Mouse (Mus musculus) limb, embryonic 10.5 days (tissue): ENCODE measurements around the gene Ttll4. TPM values are rescaled to one million over a fixed set of nuclear protein-coding genes. Genes with fewer than 3 reads are reported as not detected.

Source experiments
- DNase-seq: peaks from one replicate; pipeline ENCODE4 v3.0.0-alpha.2; 2017; ENCODE audit warnings: low spot score
- H3K27ac ChIP-seq: fragments of 300-500 bp; sonication (generic); 2 replicates; pipeline ENCODE4 v1.5.1; 2016; ENCODE audit warnings: mild to moderate bottlenecking
- H3K27me3 ChIP-seq: fragments of 300-500 bp; sonication (generic); 2 replicates; pipeline ENCODE4 v1.6.1; 2016; ENCODE audit warnings: low read depth, mild to moderate bottlenecking; ENCODE audit not compliant: poor library complexity, severe bottlenecking
- H3K36me3 ChIP-seq: fragments of 300-500 bp; sonication (generic); 2 replicates; pipeline ENCODE4 v1.6.1; 2016; ENCODE audit warnings: mild to moderate bottlenecking, moderate library complexity
- H3K4me1 ChIP-seq: fragments of 300-500 bp; sonication (generic); 2 replicates; pipeline ENCODE4 v1.6.1; 2016
- H3K4me3 ChIP-seq: fragments of 300-500 bp; sonication (generic); 2 replicates; pipeline ENCODE4 v1.5.1; 2016; ENCODE audit warnings: mild to moderate bottlenecking, moderate library complexity
- H3K9me3 ChIP-seq: fragments of 300-500 bp; sonication (generic); replicated peaks from 2 replicates; pipeline ENCODE4 v1.6.1; 2016; ENCODE audit warnings: mild to moderate bottlenecking
- WGBS: fragments of 180-500 bp; shearing (Covaris S2); methylation state at CpG from one replicate; pipeline ENCODE4 v1.1.7; 2016; 5-methylcytosine and 5-hydroxymethylcytosine counted together
- polyA plus RNA-seq: library from polyadenylated mRNA; unstranded; fragments of >200 nt; fragmentation: Nextera tagmentation; extraction: Ambion mirVana; gene quantifications from 2 replicates; pipeline ENCODE4 v1.2.1, GENCODE M21; 2016

The Ttll4 gene
- polyA plus RNA-seq, 1 experiment from 2014 or later, result 52.0 TPM

DNA sequence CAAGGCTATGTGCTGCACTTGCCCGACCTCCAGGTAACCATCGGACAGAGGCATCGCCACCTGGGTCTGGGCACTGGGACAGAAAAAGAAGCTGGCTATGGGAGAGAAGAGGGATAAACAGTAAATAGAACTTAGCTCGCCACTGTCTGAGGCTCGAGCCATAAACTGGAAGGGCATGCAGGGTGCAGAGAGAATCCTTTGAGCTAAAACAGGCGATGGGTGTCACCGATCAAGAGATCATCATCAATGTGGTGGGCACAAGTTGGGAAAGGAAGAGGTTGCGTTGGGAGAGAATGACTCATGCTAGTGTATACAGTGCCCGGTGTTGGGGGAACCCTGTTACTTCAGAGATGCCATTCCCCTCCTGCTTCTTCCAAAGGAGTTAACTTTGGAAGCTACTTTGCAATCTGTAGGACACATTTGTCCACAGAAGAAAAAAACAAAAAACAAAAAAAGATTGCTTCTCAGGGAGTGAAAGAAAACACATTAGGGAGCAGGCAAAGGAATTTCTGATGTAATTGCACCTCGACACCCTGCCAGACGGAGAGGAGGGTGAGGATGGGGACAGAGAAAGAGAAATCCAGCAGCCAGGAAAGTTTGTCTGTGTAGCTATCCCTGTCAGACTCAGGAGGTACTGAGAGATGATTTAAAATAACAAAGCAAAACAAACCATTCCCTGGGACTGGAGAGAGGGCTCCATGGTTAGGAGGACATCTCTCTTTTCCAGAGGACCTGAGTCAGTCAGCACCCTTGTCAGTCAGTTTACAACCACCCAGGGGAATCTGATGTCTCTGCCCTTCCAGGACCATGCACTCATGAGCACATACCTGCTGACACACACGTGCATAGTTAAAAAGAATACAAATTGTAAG is 52.5 kb downstream of the Ttll4 start:
- no peaks in the 10 kb centered on the region for H3K9me3 ChIP-seq
- 0 out of 2 replicates have a peak, but pooled peaks cover 1% of the 10 kb centered on the region for H3K36me3 ChIP-seq
- 23% methylated on average over 12 of the region's 12 CpGs for WGBS
- peak overlapping the region; percentile 91 for H3K27ac ChIP-seq
- peak overlapping the region; percentile 64 for H3K4me3 ChIP-seq
- no peak for DNase-seq
- peaks cover 49% of the 10 kb centered on the region for H3K4me1 ChIP-seq
- H3K27me3 ChIP-seq, result no peaks in the 10 kb centered on the region

DNA sequence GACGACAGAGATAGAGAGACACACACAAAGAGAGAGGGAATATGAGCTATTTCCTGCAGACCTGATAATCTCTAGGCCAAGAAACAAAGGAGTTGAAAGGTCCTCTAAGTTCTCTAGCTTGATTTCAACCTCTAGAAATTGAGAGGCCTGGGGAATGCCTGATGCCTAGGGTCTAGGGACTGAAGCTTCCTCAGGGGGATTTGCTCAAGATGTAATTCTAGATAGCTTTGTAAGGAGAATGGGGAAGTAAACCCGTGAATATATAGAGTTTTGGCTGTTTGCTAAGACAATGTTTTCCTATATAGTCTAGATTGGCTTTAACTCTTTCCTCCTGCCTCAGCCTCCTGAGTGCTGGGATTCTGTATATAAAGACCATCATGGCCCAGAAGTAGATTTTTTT is 53.4 kb downstream of the Ttll4 start:
- 43% methylated on average over 2 of the region's 2 CpGs for WGBS
- Histone ChIP-seq H3K4me1 (peaks cover 51% of the 10 kb centered on the region), H3K9me3 (no peaks in the 10 kb centered on the region), H3K36me3 (0 out of 2 replicates have a peak, but pooled peaks cover 2% of the 10 kb centered on the region), H3K27me3 (no peaks in the 10 kb centered on the region), H3K4me3 (peak overlapping the region; percentile 64), H3K27ac (peak overlapping the region; percentile 91)
- no peak for DNase-seq

- H3K27me3 ChIP-seq, result no peaks in the 10 kb centered on the region
- 15% methylated on average over 5 of the region's 5 CpGs for WGBS
- 0 out of 2 replicates have a peak, but pooled peaks cover 2% of the 10 kb centered on the region for H3K36me3 ChIP-seq
- DNase-seq, result peak; percentile 79
- no peaks in the 10 kb centered on the region for H3K9me3 ChIP-seq
- peak overlapping the region; percentile 64 for H3K4me3 ChIP-seq
- H3K27ac ChIP-seq, result peak overlapping the region; percentile 91
- H3K4me1 ChIP-seq, result peaks cover 51% of the 10 kb centered on the region
These were observed 53.9 kb downstream of the Ttll4 start for GRCm38 (mm10) chr1:74715468-74715867.

DNA sequence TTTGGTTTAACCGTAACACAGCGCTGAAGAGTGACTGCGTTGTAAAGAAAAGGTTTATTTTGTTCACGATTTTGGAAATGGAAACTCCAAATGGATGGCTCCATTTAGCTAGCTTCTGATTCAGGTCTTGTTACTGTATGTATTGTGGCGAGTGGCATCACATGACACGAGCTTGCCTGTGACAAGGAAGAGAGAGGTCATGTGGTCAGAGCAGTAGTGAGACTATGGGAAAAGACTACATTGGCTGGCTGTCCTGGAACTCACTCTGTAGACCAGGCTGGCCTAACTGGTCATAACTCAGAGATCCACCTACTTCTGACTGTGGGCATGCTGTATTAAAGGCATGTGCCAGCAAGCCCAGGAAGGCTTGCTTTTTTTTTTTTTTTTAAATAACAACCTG is 54.3 kb downstream of the Ttll4 start:
- Histone ChIP-seq H3K9me3 (no peaks in the 10 kb centered on the region), H3K4me3 (peak overlapping the region; percentile 14; the same call in 1 of the 2 replicates), H3K36me3 (0 out of 2 replicates have a peak, but pooled peaks cover 2% of the 10 kb centered on the region), H3K27me3 (no peaks in the 10 kb centered on the region), H3K4me1 (peaks cover 52% of the 10 kb centered on the region), H3K27ac (peak overlapping the region; percentile 91)
- DNase-seq, result no peak
- 82% methylated on average over 6 of the region's 6 CpGs for WGBS

- Histone ChIP-seq H3K36me3 (peaks cover 8% of the 10 kb centered on the region; the same call in 1 of the 2 replicates), H3K4me3 (no peak overlapping the region), H3K27me3 (no peaks in the 10 kb centered on the region), H3K9me3 (no peaks in the 10 kb centered on the region), H3K27ac (no peak overlapping the region), H3K4me1 (peaks cover 50% of the 10 kb centered on the region)
- WGBS, result 77% methylated on average over 8 of the region's 8 CpGs
- DNase-seq, result no peak
These were observed 56.6 kb downstream of the Ttll4 start for GRCm38 (mm10) chr1:74718113-74718512.

- WGBS, result 70% methylated on average over 3 of the region's 3 CpGs
These were observed 57.7 kb downstream of the Ttll4 start for GRCm38 (mm10) chr1:74719281-74719680.

DNA sequence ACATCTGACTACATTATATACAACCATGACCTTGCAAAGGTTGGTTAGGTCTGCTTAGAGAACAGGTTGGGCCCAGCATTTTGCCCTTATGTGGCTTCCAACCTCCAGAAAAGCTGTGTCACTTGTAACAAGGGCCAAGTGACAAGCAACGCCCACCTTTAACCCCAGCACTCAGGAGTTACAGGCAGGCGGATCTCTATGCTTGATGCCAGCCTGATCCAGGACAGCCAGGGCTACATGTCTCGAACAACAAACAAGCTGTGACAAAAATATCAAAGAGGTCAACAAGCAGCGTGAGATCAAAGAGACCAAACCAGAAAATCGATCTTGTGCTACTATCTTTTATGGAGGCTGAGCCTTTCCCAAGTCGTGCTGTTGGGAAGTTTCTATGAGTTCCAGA is 60.1 kb downstream of the Ttll4 start:
- H3K9me3 ChIP-seq, result no peaks in the 10 kb centered on the region
- H3K27me3 ChIP-seq, result no peaks in the 10 kb centered on the region
- peaks cover 16% of the 10 kb centered on the region for H3K4me1 ChIP-seq
- peaks cover 9% of the 10 kb centered on the region; the same call in 1 of the 2 replicates for H3K36me3 ChIP-seq
- no peak overlapping the region for H3K4me3 ChIP-seq
- no peak overlapping the region for H3K27ac ChIP-seq
- 70% methylated on average over 6 of the region's 6 CpGs for WGBS
- no peak for DNase-seq

More at GRCm38 (mm10) chr1:74719281-74719680, 57.7 kb downstream of the Ttll4 start:
- Histone ChIP-seq H3K4me3 (no peak overlapping the region), H3K9me3 (no peaks in the 10 kb centered on the region), H3K27ac (no peak overlapping the region), H3K4me1 (peaks cover 40% of the 10 kb centered on the region), H3K27me3 (no peaks in the 10 kb centered on the region), H3K36me3 (peaks cover 9% of the 10 kb centered on the region; the same call in 1 of the 2 replicates)
- no peak for DNase-seq

DNA sequence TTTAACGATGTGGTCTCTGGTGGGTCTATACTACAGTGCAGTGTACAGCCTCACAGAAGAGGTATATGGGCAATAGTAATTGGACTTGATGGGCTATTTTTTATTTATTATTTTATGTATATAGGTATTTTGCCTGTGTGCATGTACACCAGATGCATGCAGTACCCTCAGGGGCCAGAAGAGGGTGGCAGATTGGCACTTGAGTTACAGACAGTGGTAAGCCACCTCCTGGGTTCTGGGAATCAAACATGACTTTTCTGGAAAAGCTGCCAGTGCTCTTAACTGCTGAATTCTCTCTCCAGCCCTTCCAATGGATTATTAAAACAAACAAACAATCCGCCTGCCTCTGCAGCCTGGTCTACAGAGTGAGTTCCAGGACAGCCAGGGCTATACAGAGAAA is 62.2 kb downstream of the Ttll4 start:
- Histone ChIP-seq H3K27ac (no peak overlapping the region), H3K4me1 (peaks cover 9% of the 10 kb centered on the region; the same call in 1 of the 2 replicates), H3K27me3 (no peaks in the 10 kb centered on the region), H3K9me3 (no peaks in the 10 kb centered on the region), H3K36me3 (peaks cover 9% of the 10 kb centered on the region; the same call in 1 of the 2 replicates), H3K4me3 (no peak overlapping the region)
- WGBS, result 74% methylated on average over 2 of the region's 2 CpGs
- DNase-seq, result peak; percentile 46

GRCm38 (mm10) chr1:74726114-74726513 is 64.6 kb downstream of the Ttll4 start:
- H3K4me3 ChIP-seq, result no peak overlapping the region
- 78% methylated on average over 5 of the region's 5 CpGs for WGBS
- peaks cover 7% of the 10 kb centered on the region; the same call in 1 of the 2 replicates for H3K36me3 ChIP-seq
- no peaks in the 10 kb centered on the region for H3K9me3 ChIP-seq
- no peaks in the 10 kb centered on the region for H3K27me3 ChIP-seq
- 0 out of 2 replicates have a peak, but pooled peaks cover under 1% of the 10 kb centered on the region for H3K4me1 ChIP-seq
- no peak for DNase-seq
- no peak overlapping the region for H3K27ac ChIP-seq

DNA sequence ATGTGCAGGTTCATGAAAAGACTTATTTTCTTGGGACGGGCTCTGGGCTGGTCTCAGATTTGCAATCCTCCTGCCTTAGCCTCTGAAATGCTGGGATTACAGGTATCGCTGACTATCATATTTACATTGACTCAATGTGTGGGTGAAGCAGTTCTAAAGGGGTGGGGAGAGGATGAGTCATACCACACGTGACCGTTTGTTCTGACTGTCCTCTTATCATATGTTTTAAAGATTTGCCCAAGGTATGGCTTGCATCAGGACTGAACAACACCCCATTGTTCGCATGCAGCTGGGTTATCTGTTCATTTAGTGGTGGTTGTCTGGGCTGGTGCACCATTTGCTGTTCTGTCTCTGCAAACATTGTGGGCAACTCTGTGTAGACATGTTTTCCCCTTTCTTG is 65.1 kb downstream of the Ttll4 start:
- Histone ChIP-seq H3K4me1 (no peaks in the 10 kb centered on the region), H3K36me3 (peaks cover 7% of the 10 kb centered on the region; the same call in 1 of the 2 replicates), H3K27ac (no peak overlapping the region), H3K4me3 (no peak overlapping the region), H3K9me3 (no peaks in the 10 kb centered on the region), H3K27me3 (no peaks in the 10 kb centered on the region)
- 87% methylated on average over 5 of the region's 5 CpGs for WGBS
- no peak for DNase-seq

GRCm38 (mm10) chr1:74728446-74728845 is 66.9 kb downstream of the Ttll4 start:
- Histone ChIP-seq H3K27me3 (no peaks in the 10 kb centered on the region), H3K9me3 (no peaks in the 10 kb centered on the region)
- 75% methylated on average over 8 of the region's 8 CpGs for WGBS

DNA sequence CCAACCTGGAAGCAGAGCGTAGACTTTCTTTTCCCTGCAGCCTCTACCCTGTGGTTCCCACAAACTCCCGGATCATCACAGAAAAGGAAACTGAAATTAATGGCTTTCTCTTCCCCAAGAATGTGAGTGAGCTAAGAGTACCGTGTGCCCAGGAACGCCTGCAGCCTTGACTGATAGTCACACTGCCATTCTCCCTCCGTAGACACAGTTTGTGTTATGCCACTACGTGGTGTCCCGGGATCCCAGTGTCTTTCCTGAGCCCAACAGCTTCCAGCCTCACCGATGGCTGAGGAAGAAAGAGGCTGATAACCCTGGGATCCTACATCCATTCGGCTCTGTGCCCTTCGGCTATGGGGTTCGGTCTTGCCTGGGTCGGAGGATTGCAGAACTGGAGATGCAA is 75.4 kb downstream of the Ttll4 start:
- peaks cover 3% of the 10 kb centered on the region; the same call in 1 of the 2 replicates for H3K4me1 ChIP-seq
- WGBS, result 93% methylated on average over 12 of the region's 12 CpGs
- no peak for DNase-seq
- H3K27me3 ChIP-seq, result no peaks in the 10 kb centered on the region
- H3K27ac ChIP-seq, result no peak overlapping the region
- H3K36me3 ChIP-seq, result peaks cover 39% of the 10 kb centered on the region
- no peaks in the 10 kb centered on the region for H3K9me3 ChIP-seq
- H3K4me3 ChIP-seq, result no peak overlapping the region

More at GRCm38 (mm10) chr1:74728446-74728845, 66.9 kb downstream of the Ttll4 start:
- H3K27ac ChIP-seq, result no peak overlapping the region
- 0 out of 2 replicates have a peak, but pooled peaks cover 7% of the 10 kb centered on the region for H3K36me3 ChIP-seq
- DNase-seq, result no peak
- no peaks in the 10 kb centered on the region for H3K4me1 ChIP-seq
- H3K4me3 ChIP-seq, result no peak overlapping the region

DNA sequence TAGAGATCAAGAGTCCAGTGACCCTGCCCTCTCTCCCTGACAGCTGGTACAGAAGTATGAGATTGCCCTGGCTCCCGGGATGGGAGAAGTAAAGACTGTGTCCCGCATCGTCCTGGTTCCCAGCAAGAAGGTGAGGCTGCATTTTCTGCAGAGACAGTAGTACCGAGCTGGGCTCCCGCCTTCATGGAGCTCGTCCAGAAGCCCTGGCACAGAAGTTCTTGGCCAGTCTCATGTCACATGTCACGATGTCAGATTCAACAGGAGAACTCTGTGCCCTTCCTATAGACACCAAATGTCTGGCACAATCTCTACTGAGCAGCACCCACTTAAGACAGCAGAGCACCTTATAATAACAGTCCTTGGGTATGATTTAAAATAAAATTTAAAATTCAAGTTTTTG is 76.0 kb downstream of the Ttll4 start:
- Histone ChIP-seq H3K4me3 (no peak overlapping the region), H3K4me1 (peaks cover 3% of the 10 kb centered on the region; the same call in 1 of the 2 replicates), H3K27ac (no peak overlapping the region), H3K27me3 (no peaks in the 10 kb centered on the region), H3K36me3 (peaks cover 37% of the 10 kb centered on the region), H3K9me3 (no peaks in the 10 kb centered on the region)
- no peak for DNase-seq
- WGBS, result 89% methylated on average over 7 of the region's 7 CpGs
